Comparison of ENCODE assay signal across 27 mouse cellular contexts in genomic region chr9:14620107-14620506, GRCm38 (mm10). TPM values are rescaled to one million over a fixed set of nuclear protein-coding genes. Genes with fewer than 3 reads are reported as not detected.
DNase-seq lines count a peak whose midpoint lies in the region; ATAC-seq and TF ChIP-seq lines count a peak whose summit lies in the region.
"Had no signal": no experiment of that assay in that cellular context is flagged by ENCODE, and none has a peak within 500 bp of the region (broad histone marks: within the 10 kb centered on the region; RNA-seq: fewer than 3 reads in every experiment).

No protein-coding gene starts in this region.

- no peak overlapping the region for H3K4me2 ChIP-seq in heart, embryonic 13.5 days
- H3K4me2 ChIP-seq in myocyte (ENCODE audit: low read depth) = peak overlapping the region; percentile 35
- H3K4me2 ChIP-seq: embryonic facial prominence, embryonic 13.5 days; embryonic facial prominence, embryonic 15.5 days; forebrain, embryonic 12.5 days had no signal

- no peaks in the 10 kb centered on the region for H3K36me3 ChIP-seq in heart, embryonic 13.5 days
- H3K36me3 ChIP-seq in MEL (ENCODE audit: control insufficient read depth in 1 of 2, insufficient read depth in 2 of 2, low read length in 2 of 2) (peaks cover 0 to 7% of the 10 kb centered on the region in 2 experiments; a peak in 2 of 4 replicates), myocyte (ENCODE audit: control insufficient read depth, insufficient read depth) (no peaks in the 10 kb centered on the region)
- H3K36me3 ChIP-seq: embryonic facial prominence, embryonic 13.5 days; embryonic facial prominence, embryonic 15.5 days; forebrain, embryonic 10.5 days; forebrain, embryonic 12.5 days; G1E had no signal

- no peak for TF ChIP-seq CTCF in MEL (IDR thresholded peaks at IDR 0.05 in 2 of 3, conservative IDR thresholded peaks at IDR 0.05 in 1 of 3; ENCODE audit: control insufficient read depth in 1 of 3, insufficient read depth in 1 of 3, low read depth in 2 of 3, low read length in 3 of 3, poor library complexity in 1 of 3, severe bottlenecking in 1 of 3)

- no peak for TF ChIP-seq RAD21 in MEL (IDR thresholded peaks at IDR 0.05; ENCODE audit: low read depth, low read length)

- H3ac ChIP-seq in myocyte (ENCODE audit: control insufficient read depth, insufficient read length) = no peak overlapping the region

- no peaks in the 10 kb centered on the region for H3K27me3 ChIP-seq in heart, embryonic 13.5 days (replicated peaks)
- H3K27me3 ChIP-seq in MEL (ENCODE audit: control insufficient read depth in 1 of 2, insufficient read depth in 2 of 2, low read length in 2 of 2) (peaks cover 2 to 12% of the 10 kb centered on the region in 2 experiments; a peak in 3 of 4 replicates), myocyte (ENCODE audit: control insufficient read depth, insufficient read depth, insufficient read length) (no peaks in the 10 kb centered on the region)
- H3K27me3 ChIP-seq: CH12.LX; embryonic facial prominence, embryonic 13.5 days; embryonic facial prominence, embryonic 15.5 days had no signal

- H3K4me1 ChIP-seq in heart, embryonic 13.5 days = peaks cover 36% of the 10 kb centered on the region
- peaks cover 2 to 12% of the 10 kb centered on the region in 2 experiments; a peak in 3 of 4 replicates for H3K4me1 ChIP-seq in MEL (ENCODE audit: control insufficient read depth in 1 of 2, insufficient read depth in 2 of 2, low read length in 2 of 2)

- DNase-seq in heart, adult 8-10 months (ENCODE audit: low spot score) = no peak
- DNase-seq in MEL (ENCODE audit: low read depth, low spot score) = no peak
- DNase-seq in adrenal gland, postnatal 4 days (ENCODE audit: low spot score in 2 of 2) = no peak
- no peak for DNase-seq in urinary bladder, postnatal 25 days (ENCODE audit: low spot score)
- DNase-seq: adrenal gland, adult 2 months; adrenal gland, postnatal 10 days; adrenal gland, postnatal 25 days; B cell, adult 2 months; cerebellum, adult 11 months; cerebellum, adult 18-20 months; cerebellum, adult 8-10 months; cerebellum, adult 9-11 months; cerebellum, postnatal 14 days; cerebellum, postnatal 36 days; embryo, embryonic 11 days had no signal

- no peaks in the 10 kb centered on the region for H3K79me2 ChIP-seq in MEL (ENCODE audit: control insufficient read depth, insufficient read depth, low read length, poor library complexity)
- no peaks in the 10 kb centered on the region for H3K79me2 ChIP-seq in myocyte (ENCODE audit: control insufficient read depth, insufficient read depth)

- H3K9me3 ChIP-seq in heart, embryonic 13.5 days = no peaks in the 10 kb centered on the region
- no peaks in the 10 kb centered on the region for H3K9me3 ChIP-seq in MEL (replicated peaks; ENCODE audit: insufficient read depth, low read length)
- H3K9me3 ChIP-seq: embryonic facial prominence, embryonic 13.5 days; embryonic facial prominence, embryonic 15.5 days; forebrain, embryonic 12.5 days; G1E had no signal

- H3K27ac ChIP-seq in heart, embryonic 13.5 days (replicated peaks) = no peak overlapping the region
- H3K27ac ChIP-seq in MEL (ENCODE audit: control insufficient read depth, low read depth, low read length) = no peak overlapping the region
- H3K27ac ChIP-seq: embryonic facial prominence, embryonic 13.5 days; embryonic facial prominence, embryonic 15.5 days; forebrain, embryonic 10.5 days; forebrain, embryonic 12.5 days had no signal

- no peak overlapping the region for H3K4me3 ChIP-seq in heart, embryonic 13.5 days
- H3K4me3 ChIP-seq in MEL (ENCODE audit: control insufficient read depth in 1 of 2, insufficient read depth in 1 of 2, low read depth in 2 of 2, low read length in 2 of 2) = no peak overlapping the region
- H3K4me3 ChIP-seq in myocyte = no peak overlapping the region
- H3K4me3 ChIP-seq: embryonic facial prominence, embryonic 13.5 days; embryonic facial prominence, embryonic 15.5 days; erythroblast, embryonic 14.5 days; forebrain, embryonic 10.5 days; forebrain, embryonic 12.5 days had no signal

- TF ChIP-seq POLR2A in MEL (IDR thresholded peaks at IDR 0.05; ENCODE audit: control insufficient read depth in 1 of 2, insufficient read depth in 1 of 2, low read depth in 1 of 2, low read length in 2 of 2, poor library complexity in 1 of 2) = no peak
- no peak for TF ChIP-seq POLR2A in myocyte (IDR thresholded peaks at IDR 0.05; ENCODE audit: insufficient read length, low read depth)

- 70% methylated on average over 5 of the region's 5 CpGs for WGBS in heart, embryonic 13.5 days

- ATAC-seq in heart, embryonic 13.5 days (ENCODE audit: extremely low read depth, insufficient number of reproducible peaks, low FRiP score, low TSS enrichment) = no peak
- ATAC-seq: CD4-positive, CD25-positive, alpha-beta regulatory T cell, adult 4 months; forebrain, embryonic 14.5 days; forebrain, embryonic 16.5 days had no signal

- H3K9ac ChIP-seq in heart, embryonic 13.5 days = 0 out of 2 replicates have a peak overlapping the region, but pooled peaks have one; percentile 37
- H3K9ac ChIP-seq in MEL (ENCODE audit: control insufficient read depth, low read depth, low read length, poor library complexity, severe bottlenecking) = no peak overlapping the region
- H3K9ac ChIP-seq: embryonic facial prominence, embryonic 13.5 days; embryonic facial prominence, embryonic 15.5 days; forebrain, embryonic 12.5 days had no signal

- TF ChIP-seq EP300 in MEL (IDR thresholded peaks at IDR 0.05; ENCODE audit: low read depth in 1 of 2, low read length in 2 of 2) = peak in 1 of 2 experiments; percentile 53; a peak in 1 of 4 replicates

TF ChIP-seq in MEL, 35 proteins besides CTCF, POLR2A, EP300 and RAD21:
- TF ChIP-seq TCF12 (IDR thresholded peaks at IDR 0.05; ENCODE audit: low read depth, low read length) (peak; percentile 33; the same call in 1 of the 2 replicates), ETS1 (IDR thresholded peaks at IDR 0.05; ENCODE audit: low read depth, low read length) (peak; percentile 40; the same call in 1 of the 2 replicates), MEF2A (IDR thresholded peaks at IDR 0.05; ENCODE audit: extremely low read depth, insufficient replicate concordance, low read depth, low read length, poor library complexity, severe bottlenecking) (no peak), MAX (IDR thresholded peaks at IDR 0.05; ENCODE audit: low read length) (no peak), ZMIZ1 (IDR thresholded peaks at IDR 0.05; ENCODE audit: low read depth, low read length) (no peak)

TF ChIP-seq in myocyte, 11 proteins besides CTCF, POLR2A, EP300 and RAD21:
- TF ChIP-seq CEBPB (IDR thresholded peaks at IDR 0.05; ENCODE audit: insufficient read depth, poor library complexity, severe bottlenecking) (peak; percentile 61; the same call in 1 of the 2 replicates), POLR2AphosphoS2 (IDR thresholded peaks at IDR 0.05; ENCODE audit: insufficient read length, low read depth) (no peak)

RNA-seq across cellular contexts. Expression of gene Amotl1, which starts 24.7 kb away (rescaled TPM):
- 15.3 and 15.7 TPM in 2 replicates for polyA plus RNA-seq in heart, embryonic 13.5 days (2015; fragmentation: Nextera tagmentation; extraction: Ambion mirVana)
- 10 to 100 TPM; 56.2 to 65.0 (median 58.1) TPM for total RNA-seq in heart, adult 8-10 months (2022)
- total RNA-seq in MEL (2012; rRNA removed) = 9.1 and 9.3 TPM in 2 replicates
- polyA plus RNA-seq in MEL (2012; ENCODE audit: insufficient read depth in 1 of 2, insufficient read length in 2 of 2, low read depth in 1 of 2, low replicate concordance in 2 of 2, missing spikeins in 1 of 2) = 1 to 10 TPM in 1 of 2 experiments, not detected in 1; 7.4 TPM
- 37.3 TPM for polyA plus RNA-seq in myocyte (2012; fragmentation: generic; extraction: Trizol)
- total RNA-seq in adrenal gland, postnatal 4 days (2021) = 10 to 100 TPM; 61.9 to 68.5 TPM
